15 mouse cellular contexts compared by ENCODE assay signal in the genomic region with DNA sequence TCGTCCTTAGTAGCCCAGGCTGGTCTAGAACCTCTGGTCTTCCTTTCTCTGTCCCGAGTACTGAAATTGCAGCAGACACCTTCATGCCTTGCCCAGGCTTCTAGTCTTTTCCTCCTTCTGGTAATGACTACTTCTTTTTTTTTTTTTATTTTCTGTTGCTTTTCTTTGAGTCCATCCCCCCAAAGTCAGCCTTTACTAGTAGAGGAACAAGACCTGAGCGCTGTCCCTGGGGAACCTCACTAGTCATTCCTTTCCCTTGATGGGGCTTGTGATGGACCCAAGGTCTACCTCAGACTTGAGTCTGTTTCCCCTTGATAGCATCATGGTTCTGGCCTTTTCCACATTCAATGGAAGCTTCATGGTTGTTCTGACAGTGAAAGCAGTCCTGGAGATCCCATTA. TPM values are rescaled to one million over a fixed set of nuclear protein-coding genes. Genes with fewer than 3 reads are reported as not detected.
A peak's percentile ranks its signal among the peaks of the same experiment; 100 is the strongest.
DNase-seq lines count a peak whose midpoint lies in the region; TF ChIP-seq lines count a peak whose summit lies in the region.
"Had no signal": no experiment of that assay in that cellular context is flagged by ENCODE, and none has a peak within 500 bp of the region (broad histone marks: within the 10 kb centered on the region; RNA-seq: fewer than 3 reads in every experiment).

No protein-coding gene starts in this region.

- in situ Hi-C loops in CH12.LX (cut with MboI; ENCODE audit: low pct_ligation_motif_present, low pct_unique_long_range_greater_than_20kb, low sequenced_read_pairs) = no loop called here

- dilution Hi-C loops in CH12.LX (cut with MboI; ENCODE audit: extremely low pct_ligation_motif_present, extremely low pct_unique_long_range_greater_than_20kb, low sequenced_read_pairs) = no loop called here

- no peak overlapping the region for H3K4me2 ChIP-seq in CH12.LX (ENCODE audit: insufficient read depth, low read depth, poor library complexity, severe bottlenecking)

- no peak for TF ChIP-seq POLR2A in CH12.LX (IDR thresholded peaks at IDR 0.05; ENCODE audit: low read depth, low read length)

- TF ChIP-seq RAD21 in CH12.LX (IDR thresholded peaks at IDR 0.05; ENCODE audit: low read depth, low read length) = no peak

- H3K27me3 ChIP-seq in CH12.LX (replicated peaks) = no peaks in the 10 kb centered on the region
- H3K27me3 ChIP-seq: Patski had no signal

- H3K36me3 ChIP-seq in CH12.LX (replicated peaks in 1 of 2; ENCODE audit: control insufficient read depth in 1 of 2, insufficient read depth in 1 of 2, low read length in 1 of 2) = peaks cover 24 to 44% of the 10 kb centered on the region in 2 experiments

- no peak overlapping the region for H3K4me3 ChIP-seq in CH12.LX (replicated peaks in 1 of 3; ENCODE audit: low read depth in 2 of 3, low read length in 2 of 3, poor library complexity in 1 of 3)

- TF ChIP-seq CTCF in CH12.LX (conservative IDR thresholded peaks at IDR 0.05 in 1 of 2, IDR thresholded peaks at IDR 0.05 in 1 of 2; ENCODE audit: low read depth in 2 of 2, low read length in 2 of 2) = no peak

- DNase-seq in CH12.LX (ENCODE audit: extremely low read depth) = peak; percentile 95
- DNase-seq in kidney, adult 9 months = no peak
- DNase-seq: adrenal gland, adult 2 months; adrenal gland, adult 8-10 months; adrenal gland, postnatal 10 days; adrenal gland, postnatal 14 days; adrenal gland, postnatal 25 days; adrenal gland, postnatal 36 days; B cell, adult 2 months; cerebellum, adult 11 months; cerebellum, adult 11-12 months; cerebellum, adult 18-20 months; cerebellum, adult 2 months; cerebellum, adult 8-10 months had no signal

- no peaks in the 10 kb centered on the region for H3K79me2 ChIP-seq in CH12.LX (replicated peaks; ENCODE audit: control insufficient read depth, extremely low read depth, insufficient read depth, poor library complexity, severe bottlenecking)

- peaks cover 14 to 43% of the 10 kb centered on the region in 2 experiments for H3K4me1 ChIP-seq in CH12.LX (ENCODE audit: control insufficient read depth in 1 of 2, insufficient read depth in 2 of 2)

- TF ChIP-seq EP300 in CH12.LX (IDR thresholded peaks at IDR 0.05; ENCODE audit: low read length) = peak; percentile 75

- H3K9me3 ChIP-seq in CH12.LX (replicated peaks; ENCODE audit: low read length) = peaks cover 13% of the 10 kb centered on the region

- H3K9ac ChIP-seq in CH12.LX (ENCODE audit: insufficient read depth, low read depth) = no peak overlapping the region

- H3K27ac ChIP-seq in CH12.LX (ENCODE audit: insufficient read depth, low read depth) = peak overlapping the region; percentile 15; the same call in 1 of the 2 replicates

TF ChIP-seq in CH12.LX, 34 proteins besides CTCF, POLR2A, EP300 and RAD21:
- TF ChIP-seq JUN (IDR thresholded peaks at IDR 0.05; ENCODE audit: insufficient read depth, low read depth, low read length) (peak; percentile 36), CHD2 (IDR thresholded peaks at IDR 0.05; ENCODE audit: low read length) (peak; percentile 48; the same call in 1 of the 2 replicates), ZNF384 (IDR thresholded peaks at IDR 0.05; ENCODE audit: low read depth, low read length) (peak; percentile 94), PAX5 (IDR thresholded peaks at IDR 0.05; ENCODE audit: low read length) (no peak), IRF4 (IDR thresholded peaks at IDR 0.05; ENCODE audit: low read depth, low read length) (peak; percentile 82), BHLHE40 (IDR thresholded peaks at IDR 0.05; ENCODE audit: low read depth, low read length) (peak; percentile 56; the same call in 1 of the 2 replicates), USF2 (conservative IDR thresholded peaks at IDR 0.05; ENCODE audit: low read depth, low read length) (no peak), NELFE (IDR thresholded peaks at IDR 0.05; ENCODE audit: low read depth, low read length) (no peak), ZKSCAN1 (IDR thresholded peaks at IDR 0.05; ENCODE audit: borderline replicate concordance, low read depth, low read length) (no peak), ETS1 (conservative IDR thresholded peaks at IDR 0.05; ENCODE audit: low read depth, low read length) (peak; percentile 46; the same call in 1 of the 2 replicates)

RNA-seq across cellular contexts. Expression of a gene that starts 9.6 kb away (rescaled TPM):
- total RNA-seq in CH12.LX (2012; rRNA removed) (28.0 and 28.2 TPM in 2 replicates), CH12.LX (2014; rRNA removed) (48.4 and 51.1 TPM in 2 replicates)
- polyA plus RNA-seq in CH12.LX (2012; ENCODE audit: insufficient read length, low read depth) = 111 and 133 TPM in 2 replicates
